ENCODE assay signal across 27 mouse cellular contexts in genomic region chr3:78795951-78796455, GRCm38 (mm10).
DNase-seq lines count a peak whose midpoint lies in the region; ATAC-seq and TF ChIP-seq lines count a peak whose summit lies in the region.
"Had no signal": no experiment of that assay in that cellular context is flagged by ENCODE, and none has a peak within 500 bp of the region (broad histone marks: within the 10 kb centered on the region; RNA-seq: fewer than 3 reads in every experiment).

No protein-coding gene starts in this region.

- TF ChIP-seq CTCF in thymus, adult 2 months (IDR thresholded peaks at IDR 0.05; ENCODE audit: borderline replicate concordance, control insufficient read depth, extremely low read depth, insufficient read depth, low read length, poor library complexity) = no peak

- TF ChIP-seq POLR2A in thymus, adult 2 months (IDR thresholded peaks at IDR 0.05; ENCODE audit: control insufficient read depth, extremely low read depth, insufficient read depth, low read length, poor library complexity) = no peak

- H3K4me1 ChIP-seq in heart, embryonic 10.5 days = no peaks in the 10 kb centered on the region
- H3K4me1 ChIP-seq in thymus, adult 2 months (replicated peaks; ENCODE audit: control insufficient read depth, insufficient read depth, low read length) = no peaks in the 10 kb centered on the region
- H3K4me1 ChIP-seq: embryonic facial prominence, embryonic 12.5 days; kidney, embryonic 15.5 days; limb, embryonic 10.5 days; limb, embryonic 15.5 days; liver, embryonic 15.5 days; lung, embryonic 15.5 days; neural tube, embryonic 13.5 days had no signal

- H3K27ac ChIP-seq in heart, embryonic 10.5 days = no peak overlapping the region
- no peak overlapping the region for H3K27ac ChIP-seq in thymus, adult 2 months (ENCODE audit: control insufficient read depth, insufficient read depth, low read length)
- H3K27ac ChIP-seq: embryonic facial prominence, embryonic 12.5 days; forebrain, embryonic 10.5 days; kidney, embryonic 15.5 days; limb, embryonic 10.5 days; limb, embryonic 15.5 days; liver, embryonic 15.5 days; lung, embryonic 15.5 days; neural tube, embryonic 13.5 days had no signal

- H3K36me3 ChIP-seq in heart, embryonic 10.5 days = no peaks in the 10 kb centered on the region
- no peaks in the 10 kb centered on the region for H3K36me3 ChIP-seq in thymus, adult 2 months (ENCODE audit: control insufficient read depth, insufficient read depth, low read length)
- H3K36me3 ChIP-seq: embryonic facial prominence, embryonic 12.5 days; forebrain, embryonic 10.5 days; kidney, embryonic 15.5 days; limb, embryonic 10.5 days; limb, embryonic 15.5 days; liver, embryonic 15.5 days; lung, embryonic 15.5 days; neural tube, embryonic 13.5 days had no signal

- peak; percentile 11 to 20 for DNase-seq in heart, adult 18-20 months
- no peak for DNase-seq in heart, embryonic 10.5 days (ENCODE audit: low spot score)
- peak; percentile 9 to 71 for DNase-seq in layer of hippocampus, postnatal 14 days (ENCODE audit: low spot score in 2 of 2)
- no peak for DNase-seq in layer of hippocampus, adult 11-12 months (ENCODE audit: low spot score)
- DNase-seq in ES-CJ7 (ENCODE audit: low read depth, low spot score) (peak; percentile 70), NIH3T3 (ENCODE audit: low read depth) (peak; percentile 3)
- no peak for DNase-seq in thymus, adult 2 months
- DNase-seq: adrenal gland, postnatal 14 days; B cell, adult 2 months; cerebellum, adult 18-20 months; cerebellum, postnatal 36 days; embryo, embryonic 11 days; gastrocnemius, postnatal 14 days; kidney, adult 18-20 months; kidney, postnatal 25 days; right cerebral cortex, postnatal 14 days; thymus, postnatal 14 days had no signal

- no peak for ATAC-seq in erythroblast, adult 5-6 weeks (replicated peaks; ENCODE audit: low FRiP score, poor library complexity, severe bottlenecking)
- ATAC-seq: hindbrain, embryonic 16.5 days had no signal

- no peaks in the 10 kb centered on the region for H3K27me3 ChIP-seq in heart, embryonic 10.5 days (ENCODE audit: insufficient read depth, poor library complexity, severe bottlenecking)
- H3K27me3 ChIP-seq in thymus, adult 2 months (ENCODE audit: control insufficient read depth, insufficient read depth, low read length) = no peaks in the 10 kb centered on the region
- H3K27me3 ChIP-seq: embryonic facial prominence, embryonic 12.5 days; kidney, embryonic 15.5 days; limb, embryonic 15.5 days; liver, embryonic 15.5 days; lung, embryonic 15.5 days; neural tube, embryonic 13.5 days had no signal

- WGBS in heart, embryonic 10.5 days = 83% methylated on average over 4 of the region's 4 CpGs
- 94% methylated on average over 4 of the region's 4 CpGs for WGBS in thymus, adult 2 months

- H3K4me3 ChIP-seq in heart, embryonic 10.5 days = no peak overlapping the region
- H3K4me3 ChIP-seq in thymus, adult 2 months (ENCODE audit: control insufficient read depth, insufficient read depth, low read length) = no peak overlapping the region
- H3K4me3 ChIP-seq: embryonic facial prominence, embryonic 12.5 days; forebrain, embryonic 10.5 days; kidney, embryonic 15.5 days; limb, embryonic 10.5 days; limb, embryonic 15.5 days; liver, embryonic 15.5 days; lung, embryonic 15.5 days; neural tube, embryonic 13.5 days had no signal

- no peaks in the 10 kb centered on the region for H3K9me3 ChIP-seq in heart, embryonic 10.5 days
- H3K9me3 ChIP-seq: embryonic facial prominence, embryonic 12.5 days; kidney, embryonic 15.5 days; limb, embryonic 10.5 days; limb, embryonic 15.5 days; liver, embryonic 15.5 days; lung, embryonic 15.5 days; neural tube, embryonic 13.5 days had no signal

Comparison
In these comparisons a context has a peak if more than half of its experiments do, and no peak if none do; other contexts are left out.
1. DNase-seq: peak in heart, adult 18-20 months (2 of 2), layer of hippocampus, postnatal 14 days (2 of 2), ES-CJ7 (single experiment) and NIH3T3 (single experiment); none in heart, embryonic 10.5 days (single experiment), layer of hippocampus, adult 11-12 months (single experiment) and thymus, adult 2 months (single experiment).